Mouse (Mus musculus) layer of hippocampus, postnatal 10 days (tissue): ENCODE measurements at regions not wholly inside any gene's neighbourhood (a gene's known extent, or its start where the extent isn't known, plus 50 kb on each side); places are given as distances from the start of the nearest gene placed in this dataset.

ENCODE experiments used
- DNase-seq, 2 experiments: peaks; one replicate each; pipeline ENCODE4 v3.0.0; 2021; ENCODE audit warnings: low spot score in 2 of 2

- DNase-seq: no peak
Measured at GRCm38 (mm10) chr2:101364256-101364655, 260.3 kb upstream of the Rag2 start.

- DNase-seq: peak in 1 of 2 experiments; percentile 18
Measured at GRCm38 (mm10) chr2:101368278-101368677, 256.2 kb upstream of the Rag2 start.

- no peak for DNase-seq
Measured at GRCm38 (mm10) chr2:101370991-101371736, 253.4 kb upstream of the Rag2 start.

GRCm38 (mm10) chr2:101371834-101372493, 252.6 kb upstream of the Rag2 start:
- no peak for DNase-seq

GRCm38 (mm10) chr2:101380595-101380994, 243.9 kb upstream of the Rag2 start:
- no peak for DNase-seq

- DNase-seq: no peak
Measured at GRCm38 (mm10) chr2:101415002-101415401, 209.5 kb upstream of the Rag2 start.

- DNase-seq: no peak
Measured at GRCm38 (mm10) chr2:101416702-101417101, 207.8 kb upstream of the Rag2 start.

- no peak for DNase-seq
Measured at GRCm38 (mm10) chr2:101433141-101433895, 191.2 kb upstream of the Rag2 start.

- DNase-seq: no peak
Measured at GRCm38 (mm10) chr2:101440231-101440630, 184.3 kb upstream of the Rag2 start.

GRCm38 (mm10) chr2:101441081-101441630, 183.4 kb upstream of the Rag2 start:
- DNase-seq: no peak

GRCm38 (mm10) chr2:101455591-101455990, 168.9 kb upstream of the Rag2 start:
- no peak for DNase-seq

- DNase-seq: no peak
Measured at GRCm38 (mm10) chr2:101458959-101459358, 165.6 kb upstream of the Rag2 start.

- DNase-seq: peak in 1 of 2 experiments; percentile 19
Measured at GRCm38 (mm10) chr2:101462450-101462849, 162.1 kb upstream of the Rag2 start.

GRCm38 (mm10) chr2:101464291-101465140, 160.0 kb upstream of the Rag2 start:
- no peak for DNase-seq

- no peak for DNase-seq
Measured at GRCm38 (mm10) chr2:101470569-101471100, 153.9 kb upstream of the Rag2 start.

GRCm38 (mm10) chr2:101472449-101473115, 151.9 kb upstream of the Rag2 start:
- DNase-seq: peak; percentile 86 to 89

GRCm38 (mm10) chr2:101473116-101473485, 151.4 kb upstream of the Rag2 start:
- no peak for DNase-seq

- DNase-seq: no peak
Measured at GRCm38 (mm10) chr2:101476862-101477261, 147.7 kb upstream of the Rag2 start.

GRCm38 (mm10) chr2:101490207-101490606, 134.3 kb upstream of the Rag2 start:
- DNase-seq: no peak

- DNase-seq: no peak
Measured at GRCm38 (mm10) chr2:101491762-101492161, 132.8 kb upstream of the Rag2 start.
